Mouse (Mus musculus): ENCODE measurements around the gene Nod1. TPM values are rescaled to one million over a fixed set of nuclear protein-coding genes. Genes with fewer than 3 reads are reported as not detected.

The Nod1 gene
- total RNA-seq, 2 experiments from 2014 or later: 2.6 to 4.3 TPM

DNA sequence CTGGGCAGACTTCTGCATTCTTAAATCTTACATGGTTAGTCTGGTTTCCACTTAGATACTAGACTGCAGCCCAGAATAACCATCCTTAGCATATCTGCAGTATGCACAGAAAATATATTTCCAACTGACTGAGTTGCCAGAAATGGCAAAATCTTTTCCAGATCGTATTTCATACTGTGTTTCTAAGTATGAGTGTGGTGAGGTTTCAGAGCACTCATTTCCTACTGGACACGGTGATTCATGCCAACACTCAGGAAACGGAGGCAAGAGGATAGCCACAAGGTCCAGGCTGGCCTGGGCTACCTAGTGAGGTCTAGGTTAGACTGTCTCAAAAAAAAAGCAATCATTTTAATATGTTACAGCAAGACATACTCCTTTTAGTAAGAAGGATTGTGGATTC, 81.0 kb downstream of the Nod1 start:
- DNase-seq (ENCODE audit: low spot score in 2 of 2): no peak

- no peak for DNase-seq (ENCODE audit: low spot score in 2 of 2)
These were observed 82.2 kb downstream of the Nod1 start for GRCm38 (mm10) chr6:54890221-54890620.

DNA sequence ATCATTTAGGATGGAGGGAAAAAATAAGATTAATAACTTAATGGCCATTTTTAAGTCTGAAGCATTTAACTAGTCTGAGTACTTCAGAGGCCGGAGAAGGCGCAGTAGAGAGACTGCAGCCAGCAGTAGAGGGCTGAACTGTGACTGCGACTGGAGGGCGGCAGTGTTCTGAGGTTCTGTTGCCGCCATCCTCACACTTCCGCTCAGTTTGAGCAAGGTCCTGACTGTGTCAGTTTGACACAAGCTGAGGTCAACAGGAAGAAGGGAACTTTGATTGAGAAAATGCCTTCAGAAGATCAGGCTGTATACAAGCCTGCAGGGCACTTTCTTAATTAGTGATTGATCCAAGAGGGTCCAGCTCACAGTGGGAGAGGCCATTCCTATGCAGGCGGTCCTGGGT, 86.2 kb downstream of the Nod1 start:
- DNase-seq (ENCODE audit: low spot score in 2 of 2): no peak

- DNase-seq (ENCODE audit: low spot score in 2 of 2): no peak
These were observed 89.0 kb downstream of the Nod1 start for GRCm38 (mm10) chr6:54883424-54883823.

GRCm38 (mm10) chr6:54880086-54880485, 92.3 kb downstream of the Nod1 start:
- no peak for DNase-seq (ENCODE audit: low spot score in 2 of 2)

DNA sequence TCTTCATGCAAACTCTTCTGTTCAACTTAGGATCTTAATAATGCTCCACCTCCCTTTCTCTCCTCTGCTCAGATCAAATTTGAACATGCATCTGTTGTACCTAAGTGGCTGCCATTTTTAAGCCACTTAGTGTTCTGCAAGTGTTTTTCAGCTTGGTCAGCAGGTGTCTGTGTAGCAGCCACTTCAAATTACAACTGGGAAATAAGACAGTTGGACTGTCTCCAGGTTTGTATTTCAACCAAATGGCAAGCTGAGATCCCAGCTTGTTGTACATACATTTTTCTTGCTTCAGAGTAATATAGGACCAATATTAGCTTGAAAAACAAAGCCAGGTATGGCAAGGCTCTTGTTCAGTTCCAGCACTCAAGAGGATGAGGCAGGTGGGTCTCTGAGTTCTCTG, 93.9 kb downstream of the Nod1 start:
- no peak for DNase-seq (ENCODE audit: low spot score in 2 of 2)

- no peak for DNase-seq (ENCODE audit: low spot score in 2 of 2)
These were observed 94.8 kb downstream of the Nod1 start for GRCm38 (mm10) chr6:54877651-54878050.

DNA sequence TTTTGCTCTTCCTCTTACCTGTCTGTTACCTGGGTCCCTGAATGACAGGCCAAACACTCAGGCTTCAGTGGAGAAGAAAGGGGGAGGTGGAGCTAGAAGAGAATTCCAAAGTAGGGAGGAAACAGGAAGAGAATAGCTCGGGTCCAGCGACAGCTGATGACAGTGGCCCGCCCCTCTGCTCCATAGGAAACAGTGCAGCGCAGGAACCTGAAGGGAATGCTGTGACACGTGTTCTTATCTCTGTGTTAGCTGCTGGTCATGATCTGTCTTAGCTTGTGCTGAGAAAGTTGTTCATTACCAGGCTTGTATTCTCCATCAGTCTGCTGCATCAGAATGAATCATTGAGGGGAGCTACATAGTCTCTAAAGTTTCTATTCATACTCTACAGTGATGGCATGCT, 95.6 kb downstream of the Nod1 start:
- DNase-seq (ENCODE audit: low spot score in 2 of 2): no peak

Other genes with a start within 250 kb of the Nod1 start
- 10 to 100 TPM; 12.6 to 14.6 TPM for gene Znrf2, start 155.7 kb downstream of the Nod1 start, total RNA-seq (2021)
- 10 to 100 TPM; 26.6 to 28.9 TPM for gene Ggct, start 20.3 kb upstream of the Nod1 start, total RNA-seq (2021)
- 100 to 1,000 TPM; 138 to 155 TPM for gene Gars, start 65.4 kb upstream of the Nod1 start, total RNA-seq (2021)
- gene Crhr2, start 160.4 kb upstream of the Nod1 start, total RNA-seq (2021): 1 to 10 TPM; 2.9 to 3.2 TPM
- 1 to 10 TPM; 1.6 to 2.3 TPM for gene Inmt, start 202.4 kb upstream of the Nod1 start, total RNA-seq (2021)
- gene Mindy4, start 230.8 kb upstream of the Nod1 start, total RNA-seq (2021): 1 to 10 TPM; 8.8 to 8.9 TPM